Mouse (Mus musculus) B cell, adult 67 days (primary cell): ENCODE measurements around the gene Lhfpl5. TPM values are rescaled to one million over a fixed set of nuclear protein-coding genes. Genes with fewer than 3 reads are reported as not detected.

Source experiments
- total RNA-seq, 2 experiments: library from RNA; stranded (reverse); gene quantifications; 4 replicates each; pipeline ENCODE4 v1.2.4; 2023

The Lhfpl5 gene
- total RNA-seq: not detected

DNA sequence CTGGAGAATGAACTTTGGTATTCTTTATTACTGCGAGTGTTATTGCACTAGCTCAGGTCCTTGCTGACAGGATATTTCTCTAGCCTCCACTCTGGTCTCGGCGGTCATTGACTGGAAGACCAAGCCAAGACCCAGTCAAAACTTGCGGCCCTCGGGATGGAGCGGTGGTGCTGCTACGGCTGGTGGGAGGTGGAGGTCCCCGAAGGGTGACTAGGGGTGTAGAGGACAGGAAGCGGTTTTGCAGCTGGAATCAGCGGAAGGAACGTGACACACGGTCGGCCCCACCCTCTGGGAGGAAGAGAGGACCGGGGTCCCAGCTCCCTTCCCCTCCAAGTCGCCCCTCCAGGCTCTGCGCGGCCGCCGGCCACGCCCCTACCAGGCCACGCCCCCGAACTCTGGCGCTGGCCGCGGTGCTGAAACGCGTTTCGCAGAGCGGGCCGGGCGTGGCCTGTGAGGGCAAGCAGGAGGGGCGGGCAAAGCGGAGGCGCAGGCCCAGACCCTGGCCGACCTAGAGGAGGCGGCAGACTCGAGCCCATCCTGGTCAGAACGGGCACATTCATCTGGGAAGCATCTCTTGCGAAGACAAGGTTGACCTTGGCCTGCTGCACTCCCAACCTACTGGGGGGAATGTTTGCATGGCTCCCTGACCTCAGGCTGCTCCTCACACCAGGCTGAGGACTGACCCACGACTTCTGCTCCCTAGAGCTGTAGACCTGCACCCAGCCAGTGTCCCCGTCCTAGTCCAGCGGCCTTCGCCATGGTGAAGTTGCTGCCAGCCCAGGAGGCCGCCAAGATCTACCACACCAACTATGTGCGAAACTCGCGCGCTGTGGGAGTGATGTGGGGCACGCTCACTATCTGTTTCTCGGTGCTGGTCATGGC lies at the start of gene Lhfpl5:
Gene Lhfpl5, plus strand, starts transcription at position 398 of the 882 bp plus-strand sequence.

GRCm38 (mm10) chr17:28530506-28530905 lies 44.9 kb upstream of the Lhfpl5 start, which contains the start of gene Armc12:
Armc12 (plus strand) TSS chr17:28530806.

DNA sequence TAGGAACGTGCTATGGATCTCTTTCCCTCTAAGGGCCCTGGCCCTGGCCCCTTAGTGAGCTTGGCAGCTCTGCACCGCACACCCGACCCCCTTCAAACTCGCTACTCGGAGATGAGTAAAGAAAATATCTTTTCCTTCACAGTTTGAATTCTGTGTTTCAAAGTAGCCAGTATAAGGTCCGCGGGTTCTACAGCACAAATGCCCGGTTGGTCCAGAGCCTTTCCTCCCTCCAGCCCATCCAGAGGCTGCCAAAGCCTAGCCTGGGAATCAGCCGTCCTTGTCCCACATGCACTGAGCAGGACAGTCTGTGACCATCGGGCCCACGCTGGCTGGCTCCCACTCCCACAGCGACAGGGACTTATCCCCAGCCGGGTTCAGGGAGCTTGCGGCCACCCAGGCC lies 26.3 kb upstream of the Lhfpl5 start, which contains the start of gene Clpsl2:
Gene Clpsl2, plus strand, starts transcription at position 301 of the 400 bp plus-strand sequence.

DNA sequence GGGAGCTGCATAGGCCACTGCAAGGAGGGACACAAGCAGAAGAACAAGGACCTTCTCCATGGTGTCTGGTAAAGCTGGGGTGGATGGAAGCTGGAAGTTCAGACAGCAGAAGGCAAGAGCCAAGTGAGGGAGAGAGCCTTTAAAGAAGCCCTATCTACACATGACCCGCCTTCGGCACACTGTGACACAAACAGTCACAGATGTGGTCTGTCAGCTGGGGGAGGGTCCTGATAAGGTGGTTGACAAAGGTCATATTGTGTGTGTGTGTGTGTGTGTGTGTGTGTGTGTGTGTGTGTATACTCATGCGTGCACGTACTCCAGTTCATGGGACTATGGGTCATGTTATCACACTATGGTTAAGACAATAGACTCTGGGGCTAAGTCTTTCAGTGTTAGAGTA lies 14.8 kb upstream of the Lhfpl5 start, which contains the start of gene Clps:
Gene Clps, minus strand, starts transcription at position 169 of the 400 bp plus-strand sequence.

DNA sequence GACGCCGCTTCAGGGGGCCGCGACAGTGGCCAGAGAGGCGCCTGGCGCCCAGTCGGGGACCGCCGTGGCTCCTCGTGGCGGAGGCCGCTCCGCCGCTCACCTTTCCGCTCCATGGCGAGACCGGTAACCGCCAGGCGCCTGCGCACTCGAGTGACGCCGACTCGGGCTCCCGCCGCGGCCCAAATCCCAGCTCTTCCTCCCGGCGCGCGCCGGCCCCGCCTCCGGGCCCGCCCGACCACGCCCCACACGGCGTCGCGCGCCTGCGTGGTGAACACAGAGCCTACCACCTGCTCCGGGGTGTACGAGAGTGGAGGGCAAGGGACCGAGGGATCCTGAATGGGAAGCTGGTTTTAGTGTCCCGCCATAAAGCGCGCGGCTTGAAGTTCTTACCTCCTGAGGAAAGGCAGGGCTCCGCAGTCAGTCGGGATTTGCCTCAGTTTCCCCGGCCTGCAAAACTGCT lies 46.9 kb downstream of the Lhfpl5 start, which contains the start of gene Srpk1:
Gene Srpk1, minus strand, starts transcription at position 410 of the 460 bp plus-strand sequence.

Other genes with a start within 250 kb of the Lhfpl5 start
- 1,000 to 10,000 TPM; 1,465 to 1,565 TPM for gene Rpl10a, start 247.2 kb upstream of the Lhfpl5 start, total RNA-seq
- 1 to 10 TPM in 1 of 2 experiments, not detected in 1; 1.3 TPM for gene Tead3, start 224.8 kb upstream of the Lhfpl5 start, total RNA-seq
- not detected for gene Tulp1, start 210.4 kb upstream of the Lhfpl5 start, total RNA-seq
- gene Fkbp5, start 58.1 kb upstream of the Lhfpl5 start, total RNA-seq: 10 to 100 TPM; 24.0 to 31.4 TPM
- not detected for gene Armc12, start 44.8 kb upstream of the Lhfpl5 start, total RNA-seq
- not detected for gene Clpsl2, start 26.2 kb upstream of the Lhfpl5 start, total RNA-seq
- not detected for gene Clps, start 14.9 kb upstream of the Lhfpl5 start, total RNA-seq
- 100 to 1,000 TPM; 103 to 108 TPM for gene Srpk1, start 47.1 kb downstream of the Lhfpl5 start, total RNA-seq
- under 1 TPM in 1 of 2 experiments, not detected in 1; 0.42 TPM for gene Slc26a8, start 114.6 kb downstream of the Lhfpl5 start, total RNA-seq
- gene Mapk14, start 115.7 kb downstream of the Lhfpl5 start, total RNA-seq: 100 to 1,000 TPM in 1 of 2 experiments, 10 to 100 TPM in 1; 89.1 to 121 TPM
- 10 to 100 TPM in 1 of 2 experiments, 1 to 10 TPM in 1; 9.0 to 10.7 TPM for gene AC170998.1, start 150.4 kb downstream of the Lhfpl5 start, total RNA-seq
- not detected for gene Mapk13, start 193.7 kb downstream of the Lhfpl5 start, total RNA-seq
- 10 to 100 TPM; 62.1 to 75.6 TPM for gene Brpf3, start 225.4 kb downstream of the Lhfpl5 start, total RNA-seq